Mouse (Mus musculus) liver, embryonic 14.5 days (tissue): Measurements from ENCODE around the gene Ttc21a.

Experiments
- CTCF ChIP-seq: IDR thresholded peaks from 2 replicates; pipeline ENCODE4 v1.5.1; 2016; ENCODE audit warnings: antibody characterized with exemption, low read depth, control low read depth
- EP300 ChIP-seq: IDR thresholded peaks from 2 replicates; pipeline ENCODE4 v1.6.1; 2016; ENCODE audit warnings: antibody characterized with exemption, low read depth

- TF ChIP-seq CTCF, result no peak
- no peak for TF ChIP-seq EP300
Measured at GRCm38 (mm10) chr9:119988304-119988703, 50.9 kb downstream of the Ttc21a start.
